Mouse (Mus musculus): ENCODE results near the gene Cbx7. TPM values are rescaled to one million over a fixed set of nuclear protein-coding genes. Genes with fewer than 3 reads are reported as not detected.

Gene Cbx7
- 10 to 100 TPM; 11.9 to 20.6 TPM for total RNA-seq (2021)
- long read RNA-seq, experiment 1, partial matches to known transcripts, result 0 of 7 reads
- long read RNA-seq, experiment 1, other reads (novel, unspliced or antisense), result 5 of 7 reads
- long read RNA-seq, experiment 2, partial matches to known transcripts, result 3 of 7 reads
- long read RNA-seq, experiment 2, other reads (novel, unspliced or antisense), result 3 of 7 reads

DNA sequence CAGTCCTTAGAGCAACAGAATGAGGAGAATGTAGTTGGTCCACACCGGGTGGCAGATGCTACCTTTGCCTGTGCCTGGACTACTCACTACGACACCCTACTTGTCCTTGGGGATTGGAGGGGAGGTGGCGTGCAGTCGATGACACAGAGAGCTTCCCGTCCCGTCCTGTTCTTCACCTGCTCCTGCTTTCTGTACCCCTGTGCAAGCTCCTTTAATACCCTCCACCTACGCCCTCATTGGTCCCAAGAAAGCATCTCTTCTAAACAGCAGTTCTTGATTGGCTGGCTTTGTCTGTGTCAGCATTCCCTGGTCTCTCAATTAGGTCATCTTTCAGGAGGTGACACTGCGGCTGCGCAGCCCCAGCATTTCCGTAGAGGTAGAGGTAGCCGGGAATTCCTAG lies at the start of gene Cbx7:
Gene Cbx7 (minus strand): TSS at position 180 of the 400 bp plus-strand sequence.
- no peak for DNase-seq

DNA sequence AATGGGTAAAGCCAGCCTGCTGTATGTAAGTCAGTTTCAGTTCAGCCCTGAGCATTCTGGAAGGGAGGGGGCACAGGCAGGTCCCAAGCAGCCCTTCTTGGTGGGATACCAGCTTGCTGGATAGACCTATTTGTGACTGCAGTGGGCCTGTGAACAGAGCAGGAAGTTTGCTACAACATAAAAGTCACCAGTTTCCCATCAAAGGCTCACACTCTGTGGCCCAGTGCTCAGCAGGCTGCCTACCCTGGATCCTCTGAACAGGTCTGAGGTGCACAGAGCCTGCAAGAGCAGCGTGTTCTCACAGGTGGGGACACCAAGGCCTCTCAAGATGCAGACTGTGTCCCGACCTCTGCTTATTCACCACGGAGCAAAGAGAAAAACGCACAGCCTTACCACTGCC lies 49.6 kb upstream of the Cbx7 start:
- DNase-seq, result no peak

DNA sequence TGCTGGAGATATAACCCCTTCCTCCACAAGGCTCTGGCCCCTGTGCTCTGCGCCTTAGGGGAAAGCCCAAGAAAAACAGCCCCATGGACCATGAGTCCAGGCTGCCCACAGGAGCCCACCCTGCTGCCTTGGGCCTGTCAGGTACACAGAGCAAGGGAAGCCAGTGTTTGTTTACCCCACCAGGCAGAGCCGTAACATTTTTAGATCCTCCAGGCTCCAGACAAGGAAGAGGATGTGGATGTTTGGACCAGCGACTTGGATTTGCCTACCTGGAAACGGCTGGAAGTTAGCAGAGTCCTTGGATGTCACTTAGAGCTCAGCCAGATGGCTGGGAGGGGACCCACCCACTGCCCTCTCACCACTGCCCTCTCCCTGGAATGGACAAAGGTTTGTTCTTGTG lies 48.7 kb upstream of the Cbx7 start:
- no peak for DNase-seq

DNA sequence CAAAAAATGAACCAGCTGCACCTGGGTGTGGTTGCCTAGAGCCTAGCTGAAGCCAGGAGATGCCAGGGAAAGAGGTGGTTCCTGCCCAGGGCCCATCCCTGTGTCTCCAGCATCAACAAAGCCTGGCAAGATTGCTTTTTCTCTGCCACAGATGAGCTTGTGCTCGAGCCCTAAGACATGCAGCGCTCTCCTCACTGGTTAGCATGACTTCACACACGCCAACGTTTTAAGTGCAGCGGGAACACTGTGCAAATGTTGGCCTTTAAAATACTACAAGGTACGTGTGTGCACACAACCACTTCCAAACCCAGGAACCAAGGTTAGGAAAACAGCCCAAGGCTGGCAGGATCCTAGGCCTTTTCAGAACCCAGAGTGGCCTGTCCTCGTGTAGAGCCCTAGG lies 48.3 kb upstream of the Cbx7 start:
- DNase-seq, result no peak

DNA sequence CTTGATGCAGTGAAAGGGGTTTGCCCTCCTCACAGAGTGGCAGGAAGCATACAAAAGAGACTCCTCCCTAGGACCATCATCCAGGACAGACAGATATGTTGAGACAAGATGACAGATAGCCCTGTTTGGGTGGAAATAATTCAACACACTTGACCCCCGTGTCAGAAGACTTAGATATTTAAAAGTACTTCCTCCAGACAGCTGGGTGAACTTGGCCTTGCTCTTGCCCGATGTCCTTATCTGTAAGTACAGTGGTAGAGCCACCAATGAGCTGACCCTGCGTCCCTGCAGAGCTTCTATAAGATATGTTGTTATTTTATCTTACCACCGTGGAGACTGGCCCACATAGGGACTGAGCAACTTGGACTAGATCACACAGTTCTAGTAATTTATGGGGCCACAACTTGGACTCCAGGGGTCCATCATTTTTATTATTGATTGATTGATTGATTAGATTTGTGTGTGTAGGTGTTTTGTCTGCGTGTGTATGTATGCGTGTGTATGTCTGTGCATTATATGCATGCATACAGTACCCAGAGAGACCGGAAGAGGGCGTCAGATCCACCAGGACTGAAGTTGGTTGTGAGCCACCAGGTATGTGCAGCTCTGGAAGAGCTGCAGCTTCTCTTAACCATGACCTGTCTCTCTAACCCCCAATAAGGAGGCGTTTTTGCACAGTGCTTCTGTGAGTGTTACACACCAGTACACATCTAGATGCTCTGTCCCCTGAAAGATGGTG lies 45.8 kb upstream of the Cbx7 start:
- DNase-seq, result no peak

DNA sequence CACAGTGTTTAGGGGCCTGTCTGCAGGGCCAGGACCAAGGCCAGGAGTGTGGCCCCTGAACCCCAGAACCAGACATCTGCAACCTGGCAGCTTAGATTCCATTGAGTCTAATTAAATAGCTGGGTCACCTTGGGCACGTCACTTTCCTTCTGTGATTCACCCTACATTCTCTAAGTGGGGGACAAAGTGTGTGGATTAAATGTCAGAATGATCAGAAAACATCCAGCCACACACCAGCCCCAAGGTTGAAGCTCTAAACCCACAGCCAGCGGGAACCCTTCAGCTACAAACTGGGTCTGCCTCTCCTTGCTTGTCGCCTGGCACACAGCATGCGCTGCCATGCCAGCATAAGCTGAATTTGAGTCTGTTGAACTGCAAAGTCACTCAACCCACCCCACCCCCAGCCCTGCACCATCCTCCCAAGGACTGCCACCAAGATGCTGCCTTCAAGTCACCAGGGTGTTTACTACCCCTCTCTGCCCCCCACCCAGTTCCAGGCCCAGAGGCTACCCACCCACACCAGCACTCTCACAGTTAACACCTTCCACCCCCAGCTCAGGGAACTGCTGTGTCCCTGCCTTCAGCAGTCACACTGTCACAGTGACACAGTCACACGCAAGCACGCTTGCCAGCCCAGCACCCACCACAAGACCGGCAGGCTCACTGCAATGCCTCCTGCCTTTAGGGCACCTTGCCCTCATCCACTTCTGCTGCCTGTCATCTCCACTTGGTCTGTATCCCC lies 44.5 kb upstream of the Cbx7 start:
- peak; percentile 55 to 57 for DNase-seq

DNA sequence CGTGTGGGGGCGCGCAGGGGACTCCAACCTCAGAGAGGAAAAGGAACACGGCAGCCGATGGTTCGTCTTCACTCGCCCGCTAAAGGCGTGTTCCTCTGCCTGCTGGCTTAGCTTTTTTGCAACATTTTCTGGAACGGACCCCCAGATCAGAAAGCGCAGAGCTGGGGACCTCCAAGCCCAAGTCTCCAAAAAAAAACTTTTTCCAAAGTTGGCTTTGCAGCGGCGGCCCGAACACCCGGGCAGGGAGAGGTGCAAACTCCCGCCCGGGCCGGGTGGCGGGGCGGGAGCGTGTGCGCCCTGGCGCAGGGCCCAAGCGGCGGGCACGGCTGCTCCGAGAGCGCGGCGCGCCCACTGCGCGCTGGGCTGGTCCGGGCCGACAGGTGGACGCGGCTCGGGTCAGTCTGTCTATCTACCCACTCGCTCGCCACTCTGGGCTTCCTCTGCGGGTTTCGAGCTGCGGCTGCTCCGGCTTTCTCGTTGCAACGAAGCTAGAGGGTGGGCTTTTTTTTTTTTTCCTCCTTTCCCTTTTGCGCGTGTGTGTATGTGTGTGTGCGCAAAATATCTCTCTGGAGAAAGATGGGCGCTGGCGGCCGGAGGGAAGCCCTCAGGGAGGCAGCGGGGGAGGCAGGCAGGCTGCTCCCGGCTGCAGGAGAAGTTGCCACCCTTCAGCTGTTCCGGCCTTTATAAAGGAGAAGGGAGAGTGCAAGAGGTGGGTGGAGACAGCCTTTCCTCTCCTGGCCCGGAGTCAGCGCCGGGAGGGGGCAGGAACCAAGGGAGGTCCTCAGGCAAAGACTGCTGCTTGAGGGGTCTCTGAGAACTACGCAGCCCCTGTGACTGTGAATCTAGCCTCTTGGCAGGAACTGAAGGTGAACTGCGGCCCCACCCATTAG lies 43.6 kb upstream of the Cbx7 start, which contains the start of gene Pdgfb:
Gene Pdgfb (minus strand): TSS at position 657 of the 890 bp plus-strand sequence.
- DNase-seq, result peak; percentile 84 to 89

DNA sequence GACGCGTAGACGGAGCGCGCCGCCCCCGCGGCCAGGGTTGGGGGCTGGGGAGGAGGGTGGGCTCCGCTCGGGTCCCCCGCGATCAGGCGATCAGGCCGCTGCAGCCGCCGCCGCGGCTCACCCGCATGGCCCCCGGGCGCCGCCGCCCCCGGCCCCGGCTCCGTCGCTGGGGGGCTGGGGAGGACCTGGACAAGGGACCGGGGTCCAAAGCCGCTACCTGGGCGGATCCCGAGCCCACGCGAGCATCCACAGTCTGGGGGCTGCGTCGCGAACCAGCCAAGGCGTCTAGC lies 43.1 kb upstream of the Cbx7 start:
- no peak for DNase-seq

DNA sequence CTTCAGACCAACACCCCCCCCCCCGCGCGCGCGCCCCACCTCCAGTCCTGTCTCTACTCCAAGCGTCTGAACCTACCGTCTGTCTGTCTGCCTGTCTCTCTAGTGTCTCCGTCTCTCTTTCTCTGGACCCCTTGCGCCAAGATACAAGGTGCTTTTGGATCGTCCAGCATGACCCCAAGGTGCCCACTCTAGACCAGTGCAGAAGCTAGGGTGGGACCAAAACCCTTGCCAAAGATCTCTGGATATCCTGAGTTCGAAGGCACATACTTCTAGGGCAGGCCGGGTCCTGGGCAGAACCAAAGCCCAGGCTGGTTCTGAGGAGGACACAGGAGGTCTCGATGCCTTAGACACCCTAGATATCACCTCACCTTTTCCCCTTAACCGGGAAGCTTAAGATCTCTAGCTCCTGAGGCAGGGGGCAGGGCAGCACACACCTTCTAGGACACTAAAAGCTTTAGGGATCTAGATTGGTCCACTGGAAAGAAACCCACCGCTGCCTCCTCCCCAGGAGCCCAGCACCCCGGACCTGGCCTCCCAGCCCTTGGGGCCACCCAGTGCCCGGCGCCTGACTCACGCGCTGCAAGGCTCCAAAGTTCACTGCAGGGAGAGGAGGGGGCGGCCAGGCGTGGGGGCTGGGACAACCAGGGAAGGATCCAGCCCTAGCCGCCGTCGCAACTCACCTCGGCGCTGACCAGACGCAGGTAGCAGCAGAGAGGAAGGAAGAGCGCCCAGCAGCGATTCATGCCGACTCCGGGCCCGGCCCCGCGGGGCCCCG lies 42.5 kb upstream of the Cbx7 start:
- DNase-seq, result peak; percentile 72 to 73

DNA sequence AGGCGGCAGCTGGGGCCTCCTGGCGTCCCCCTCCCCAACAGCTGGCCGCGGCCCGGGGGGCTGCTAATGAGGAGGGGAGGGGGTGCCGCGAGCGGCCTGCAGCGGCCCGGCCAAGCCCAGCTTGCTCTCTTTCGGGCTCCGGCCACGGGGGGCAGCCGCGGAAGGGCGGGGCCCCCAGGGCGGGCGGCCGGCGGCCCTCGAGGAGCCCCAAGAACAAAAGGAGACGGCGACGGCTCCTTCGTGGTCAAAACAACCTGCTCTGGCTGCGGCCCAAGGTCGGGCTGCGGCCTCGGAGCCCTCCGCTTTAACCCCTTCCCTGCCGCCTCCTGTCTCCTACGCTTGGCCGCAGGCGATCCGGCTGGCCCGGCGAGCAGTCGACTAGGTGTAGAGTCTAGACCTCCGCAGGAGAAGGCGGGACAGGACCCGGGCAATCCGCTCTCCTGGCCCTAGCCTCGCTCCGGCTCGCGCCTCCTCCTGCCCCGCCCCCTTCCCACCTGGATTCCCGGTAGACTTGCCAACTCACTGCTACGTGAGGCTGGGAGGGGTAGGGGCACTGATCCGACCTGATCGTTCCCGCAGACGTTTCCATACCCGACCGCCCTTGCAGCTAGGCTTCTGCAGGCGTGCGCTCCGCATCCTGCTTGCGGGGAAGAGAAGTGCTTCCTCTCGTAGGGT lies 41.7 kb upstream of the Cbx7 start:
- peak; percentile 59 to 67 for DNase-seq

DNA sequence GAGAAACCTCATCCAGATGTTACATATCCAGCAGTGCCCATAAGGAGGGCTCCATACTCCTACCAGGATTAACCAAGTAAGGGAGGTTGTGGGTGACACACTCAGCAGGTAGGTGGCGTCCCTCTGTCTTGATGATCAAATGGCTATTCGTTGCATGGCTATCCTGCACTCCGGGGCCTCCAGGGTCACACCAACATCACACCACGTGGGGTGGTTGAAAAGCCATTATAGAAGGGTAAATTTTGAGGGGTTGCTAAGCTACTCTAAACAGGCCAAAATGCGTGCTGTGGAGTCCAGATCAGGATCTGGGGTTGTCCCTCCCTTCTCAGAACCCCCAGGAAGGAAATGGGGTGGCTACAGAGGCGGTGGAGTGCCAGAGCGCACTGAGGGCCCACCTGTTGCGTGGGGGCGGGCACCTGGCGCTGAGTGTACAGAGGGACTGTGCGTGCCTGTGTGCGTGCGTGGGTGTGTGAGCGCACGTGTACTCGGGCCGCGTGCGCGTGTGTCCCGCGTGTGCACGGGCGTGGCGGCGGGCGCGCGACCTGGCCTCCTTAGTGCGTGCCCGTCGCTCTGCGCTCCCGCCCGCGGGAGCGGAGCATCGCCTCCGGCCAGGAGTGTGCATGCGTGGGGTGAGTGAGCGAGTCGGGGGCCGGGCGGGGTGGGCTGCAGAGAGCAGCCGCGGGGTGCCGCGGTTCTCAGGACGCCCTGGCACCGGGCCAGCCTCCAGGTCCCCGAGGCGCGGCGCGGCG lies 41.0 kb upstream of the Cbx7 start:
- DNase-seq, result peak; percentile 55 to 64

DNA sequence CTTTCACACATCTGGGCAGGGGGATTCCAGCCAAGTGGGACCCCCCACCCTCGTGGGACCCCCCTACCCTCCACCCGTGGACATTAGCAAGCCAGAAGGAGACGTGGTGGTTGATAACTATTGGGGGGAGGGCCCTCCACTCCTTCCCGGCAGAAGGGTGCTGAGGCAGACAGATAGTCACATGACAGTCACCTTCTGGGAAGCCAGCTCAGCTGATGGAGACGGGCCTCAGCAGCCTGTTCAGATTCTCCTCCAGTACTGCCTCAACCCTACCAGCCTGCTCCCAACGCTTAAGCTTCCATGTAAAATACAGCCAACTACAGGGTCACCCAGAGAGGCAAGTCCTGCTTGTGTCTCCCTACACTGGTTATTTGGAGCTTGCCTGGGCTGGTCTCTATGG lies 40.3 kb upstream of the Cbx7 start:
- DNase-seq, result no peak

DNA sequence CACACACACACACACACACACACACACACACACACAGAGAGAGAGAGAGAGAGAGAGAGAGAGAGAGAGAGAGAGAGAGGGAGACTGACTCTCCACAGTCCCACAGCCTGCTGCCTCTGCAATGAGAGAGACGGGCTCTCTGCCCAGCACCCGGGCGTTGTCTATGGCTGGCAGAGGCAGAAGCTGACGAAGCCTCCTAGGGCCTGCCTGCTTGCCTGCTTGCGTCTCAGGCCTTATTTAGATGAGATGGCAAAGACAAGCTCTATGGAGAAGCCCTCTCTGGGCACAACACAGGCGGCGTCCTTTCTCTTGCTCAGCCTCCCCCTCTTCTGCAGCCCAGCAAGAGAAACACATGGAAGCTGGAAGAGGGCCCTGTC lies 39.3 kb upstream of the Cbx7 start:
- no peak for DNase-seq

DNA sequence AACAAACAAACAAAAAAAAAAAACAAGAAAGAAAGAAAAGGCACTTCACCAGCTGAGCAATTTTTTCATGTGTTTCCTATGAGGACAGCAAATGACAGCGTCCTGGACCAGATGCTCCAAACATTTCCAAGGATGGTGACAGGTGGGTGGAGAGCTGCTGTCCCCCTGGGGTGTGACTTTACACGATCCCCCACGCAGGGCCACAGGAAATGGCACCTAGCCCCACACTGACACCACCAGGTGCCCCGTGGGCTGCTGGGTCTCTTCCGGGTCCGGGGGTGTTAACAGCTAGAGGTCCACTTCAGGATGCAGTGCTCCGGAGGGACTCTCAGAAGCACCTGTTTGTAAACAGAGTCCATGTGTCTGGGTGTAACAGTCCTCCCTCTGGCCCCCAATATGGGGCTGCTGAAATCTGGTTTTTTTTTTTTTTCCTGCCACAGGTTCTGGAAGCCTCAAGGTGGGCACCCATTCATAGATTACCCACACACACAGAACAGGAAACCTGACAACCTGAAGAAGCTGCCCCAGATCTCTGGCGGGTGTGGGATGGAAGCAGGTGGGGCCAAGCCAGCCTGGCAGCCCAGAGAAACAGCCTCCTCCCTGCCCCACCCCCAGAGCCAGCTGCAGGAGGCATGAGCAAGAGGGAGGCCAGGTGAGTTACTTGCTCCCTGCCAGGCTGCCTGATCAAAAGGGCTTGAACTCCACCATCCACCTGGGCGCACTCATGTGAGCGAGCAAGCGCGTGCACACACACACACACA lies 38.7 kb upstream of the Cbx7 start:
- DNase-seq, result no peak

DNA sequence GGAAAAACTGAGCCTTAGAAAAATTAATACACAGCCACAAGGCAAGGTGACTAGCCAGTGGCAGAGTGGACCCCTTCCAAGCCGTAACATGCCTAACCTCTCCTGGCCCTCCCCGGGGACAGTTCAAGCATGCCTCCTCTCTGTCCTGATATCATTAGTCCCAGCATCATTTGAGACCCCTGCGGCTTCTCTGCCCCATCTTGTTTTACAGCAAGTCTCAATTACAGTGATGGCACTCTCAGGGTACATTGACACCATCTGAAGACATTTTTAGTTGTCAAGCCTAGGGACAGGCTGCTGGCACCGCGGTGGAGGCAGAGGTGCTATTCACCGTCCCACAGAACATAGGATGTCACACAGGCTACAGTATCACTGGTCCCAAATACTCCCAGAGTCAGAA lies 37.5 kb upstream of the Cbx7 start:
- no peak for DNase-seq

DNA sequence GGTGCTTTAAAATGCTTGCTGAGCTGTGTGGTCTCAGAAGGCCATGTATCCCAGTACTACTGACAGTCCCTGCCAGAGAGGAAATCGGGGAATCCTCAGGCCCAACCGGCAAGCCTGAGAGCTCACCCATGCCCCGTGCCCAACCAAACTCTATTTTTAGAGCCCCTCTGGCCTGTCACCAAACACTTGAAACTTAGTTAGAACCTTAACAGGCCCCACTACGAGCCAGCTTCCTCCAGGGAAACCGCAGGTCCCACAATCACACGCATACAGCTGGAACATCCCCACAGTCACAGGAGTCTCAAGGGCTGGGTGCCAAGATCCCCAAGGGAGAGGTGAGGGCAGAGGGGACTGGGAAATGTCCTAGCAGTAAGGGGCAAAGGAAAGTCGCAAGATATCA lies 35.2 kb upstream of the Cbx7 start:
- no peak for DNase-seq

DNA sequence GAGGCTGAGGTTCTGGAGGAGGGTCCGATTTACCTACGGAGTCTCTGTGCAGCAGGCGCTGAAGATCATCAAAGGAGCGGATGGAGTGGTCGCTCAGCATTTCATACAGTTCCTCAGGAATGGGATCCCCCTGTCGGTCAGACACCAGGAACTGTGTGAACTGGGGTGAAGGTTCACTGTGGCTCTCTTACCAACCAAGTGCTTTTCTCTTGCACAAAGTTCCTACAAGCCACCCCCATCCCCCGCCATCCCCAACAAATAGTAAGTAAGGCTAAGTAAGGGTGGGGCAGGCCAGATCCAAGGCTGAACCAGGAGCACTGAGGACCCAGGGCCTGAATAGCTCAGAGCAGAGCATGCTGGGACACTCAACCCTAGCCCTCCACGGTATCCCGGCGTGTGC lies 34.5 kb upstream of the Cbx7 start:
- DNase-seq, result no peak

DNA sequence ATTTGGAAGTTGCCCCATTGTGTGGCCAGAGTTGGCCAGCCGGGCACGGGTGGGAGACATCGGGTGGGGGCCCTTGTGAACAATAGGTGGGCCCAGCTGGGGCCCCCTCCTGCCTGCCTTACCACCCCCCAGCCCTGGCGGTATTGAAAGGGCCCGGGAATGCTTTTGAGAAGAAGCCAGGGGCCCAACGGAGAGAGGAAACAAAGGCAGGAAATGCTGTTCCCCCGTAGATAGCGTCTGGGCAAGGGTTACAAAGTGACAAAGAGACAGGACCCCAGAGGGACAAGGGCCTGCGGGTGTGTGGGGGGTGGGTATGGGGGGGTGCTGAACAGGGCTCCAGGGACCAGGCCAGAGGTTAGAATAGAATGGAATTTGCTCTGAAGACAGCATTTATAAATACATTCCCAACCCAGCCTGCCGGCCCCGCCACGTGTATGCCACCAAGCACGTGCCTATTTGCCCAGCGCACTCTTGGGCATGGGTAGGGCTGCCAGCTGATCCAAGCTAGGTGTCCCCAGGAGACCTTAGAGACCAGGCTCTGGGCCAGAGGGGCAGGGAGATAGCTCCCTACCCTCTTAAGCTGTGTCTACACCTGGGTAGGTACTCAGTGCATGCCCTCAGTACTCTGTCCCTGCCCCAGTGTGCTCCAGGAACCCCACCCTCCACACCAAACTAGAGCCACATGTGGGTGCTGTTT lies 33.9 kb upstream of the Cbx7 start:
- peak in 1 of 2 experiments; percentile 48 for DNase-seq

DNA sequence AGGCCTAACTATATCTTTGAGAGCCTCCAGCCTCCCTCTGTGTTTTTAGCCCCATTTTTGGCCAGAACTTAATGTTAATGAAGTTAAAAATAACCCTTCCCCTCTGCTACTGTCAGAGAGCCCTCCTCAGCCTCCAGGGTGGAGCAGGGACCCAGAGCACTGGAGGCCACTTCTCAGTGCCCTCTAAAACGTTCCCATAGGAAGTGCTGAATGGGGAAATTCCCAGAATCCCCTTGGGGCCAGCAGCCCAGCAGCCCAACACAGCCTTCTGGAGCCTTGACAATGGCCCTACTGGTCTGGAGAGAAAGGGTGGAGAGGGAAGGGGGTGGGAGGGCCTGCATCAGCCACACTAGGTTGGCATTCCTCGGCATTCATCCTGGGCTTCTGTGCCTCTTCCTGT lies 32.7 kb upstream of the Cbx7 start:
- DNase-seq, result no peak

Measured in adrenal gland, postnatal 36 days (tissue).